Mouse (Mus musculus): ENCODE results near the gene Ascl4. TPM values are rescaled to one million over a fixed set of nuclear protein-coding genes. Genes with fewer than 3 reads are reported as not detected.

Gene Ascl4
- polyA plus RNA-seq, 1 experiment from 2014 or later, result not detected

GRCm38 (mm10) chr10:85929962-85930361 is 2.5 kb downstream of the Ascl4 start:
- no peak overlapping the region for H3K4me2 ChIP-seq (ENCODE audit: low read depth, low read length)
- no peak overlapping the region for H3K9ac ChIP-seq (replicated peaks)
- TF ChIP-seq EP300 (IDR thresholded peaks at IDR 0.05; ENCODE audit: low read depth), result no peak
- TF ChIP-seq CTCF (IDR thresholded peaks at IDR 0.05; ENCODE audit: low read depth), result no peak
- 0 out of 2 replicates have a peak, but pooled peaks cover 4% of the 10 kb centered on the region for H3K4me1 ChIP-seq (ENCODE audit: insufficient read depth)
- peaks cover 26% of the 10 kb centered on the region for H3K27me3 ChIP-seq (ENCODE audit: insufficient read depth, low read length)
- no peak overlapping the region for H3K4me3 ChIP-seq (ENCODE audit: low read depth, low read length)
- no peak overlapping the region for H3K27ac ChIP-seq (ENCODE audit: low read depth)
- 81% methylated on average over 11 of the region's 11 CpGs for WGBS (ENCODE audit: insufficient replicate concordance)
- H3K9me3 ChIP-seq (ENCODE audit: low read length), result no peaks in the 10 kb centered on the region
- ATAC-seq (no peak), DNase-seq (no peak)
- H3K36me3 ChIP-seq (replicated peaks; ENCODE audit: insufficient read depth, low read length), result no peaks in the 10 kb centered on the region

- Histone ChIP-seq H3K4me3 (ENCODE audit: low read depth, low read length) (no peak overlapping the region), H3K9me3 (ENCODE audit: low read length) (no peaks in the 10 kb centered on the region), H3K27me3 (ENCODE audit: insufficient read depth, low read length) (no peaks in the 10 kb centered on the region), H3K36me3 (replicated peaks; ENCODE audit: insufficient read depth, low read length) (peaks cover 43% of the 10 kb centered on the region), H3K4me2 (ENCODE audit: low read depth, low read length) (no peak overlapping the region), H3K9ac (replicated peaks) (no peak overlapping the region), H3K27ac (ENCODE audit: low read depth) (no peak overlapping the region), H3K4me1 (ENCODE audit: insufficient read depth) (no peaks in the 10 kb centered on the region)
- ATAC-seq (no peak), DNase-seq (no peak)
- 89% methylated on average over 6 of the region's 6 CpGs for WGBS (ENCODE audit: insufficient replicate concordance)
- TF ChIP-seq CTCF (IDR thresholded peaks at IDR 0.05; ENCODE audit: low read depth), result no peak
- no peak for TF ChIP-seq EP300 (IDR thresholded peaks at IDR 0.05; ENCODE audit: low read depth)
Observed at GRCm38 (mm10) chr10:85936280-85936965, 8.9 kb downstream of the Ascl4 start.

- Histone ChIP-seq H3K4me1 (ENCODE audit: insufficient read depth) (no peaks in the 10 kb centered on the region; the same call in 1 of the 2 replicates), H3K27me3 (ENCODE audit: insufficient read depth, low read length) (no peaks in the 10 kb centered on the region), H3K36me3 (replicated peaks; ENCODE audit: insufficient read depth, low read length) (peaks cover 79% of the 10 kb centered on the region), H3K4me2 (ENCODE audit: low read depth, low read length) (no peak overlapping the region), H3K27ac (ENCODE audit: low read depth) (no peak overlapping the region), H3K4me3 (ENCODE audit: low read depth, low read length) (no peak overlapping the region), H3K9me3 (ENCODE audit: low read length) (no peaks in the 10 kb centered on the region), H3K9ac (replicated peaks) (no peak overlapping the region)
- no peak for ATAC-seq
- WGBS (ENCODE audit: insufficient replicate concordance), result 92% methylated on average over 8 of the region's 8 CpGs
- TF ChIP-seq CTCF (IDR thresholded peaks at IDR 0.05; ENCODE audit: low read depth) (no peak), EP300 (IDR thresholded peaks at IDR 0.05; ENCODE audit: low read depth) (no peak)
- DNase-seq, result no peak
Observed at GRCm38 (mm10) chr10:85948483-85949196, 21.2 kb downstream of the Ascl4 start.

GRCm38 (mm10) chr10:85951765-85952443 is 24.4 kb downstream of the Ascl4 start:
- no peak overlapping the region for H3K4me2 ChIP-seq (ENCODE audit: low read depth, low read length)
- 67% methylated on average over 6 of the region's 6 CpGs for WGBS (ENCODE audit: insufficient replicate concordance)
- H3K9ac ChIP-seq (replicated peaks), result no peak overlapping the region
- no peak for TF ChIP-seq EP300 (IDR thresholded peaks at IDR 0.05; ENCODE audit: low read depth)
- no peak for TF ChIP-seq CTCF (IDR thresholded peaks at IDR 0.05; ENCODE audit: low read depth)
- H3K27me3 ChIP-seq (ENCODE audit: insufficient read depth, low read length), result no peaks in the 10 kb centered on the region
- H3K27ac ChIP-seq (ENCODE audit: low read depth), result peak overlapping the region; percentile 62; the same call in 1 of the 2 replicates
- DNase-seq (no peak), ATAC-seq (peak; percentile 54; the same call in 1 of the 2 replicates)
- H3K4me3 ChIP-seq (ENCODE audit: low read depth, low read length), result no peak overlapping the region
- peaks cover 4% of the 10 kb centered on the region; the same call in 1 of the 2 replicates for H3K4me1 ChIP-seq (ENCODE audit: insufficient read depth)
- peaks cover 56% of the 10 kb centered on the region for H3K36me3 ChIP-seq (replicated peaks; ENCODE audit: insufficient read depth, low read length)
- H3K9me3 ChIP-seq (ENCODE audit: low read length), result no peaks in the 10 kb centered on the region

- Histone ChIP-seq H3K27me3 (ENCODE audit: insufficient read depth, low read length) (no peaks in the 10 kb centered on the region), H3K4me2 (ENCODE audit: low read depth, low read length) (no peak overlapping the region), H3K27ac (ENCODE audit: low read depth) (no peak overlapping the region), H3K36me3 (replicated peaks; ENCODE audit: insufficient read depth, low read length) (peaks cover 44% of the 10 kb centered on the region), H3K4me1 (ENCODE audit: insufficient read depth) (peaks cover 4% of the 10 kb centered on the region; the same call in 1 of the 2 replicates), H3K4me3 (ENCODE audit: low read depth, low read length) (no peak overlapping the region), H3K9me3 (ENCODE audit: low read length) (no peaks in the 10 kb centered on the region), H3K9ac (replicated peaks) (no peak overlapping the region)
- no peak for DNase-seq
- WGBS (ENCODE audit: insufficient replicate concordance), result 63% methylated on average over 3 of the region's 3 CpGs
- no peak for ATAC-seq
- no peak for TF ChIP-seq EP300 (IDR thresholded peaks at IDR 0.05; ENCODE audit: low read depth)
- TF ChIP-seq CTCF (IDR thresholded peaks at IDR 0.05; ENCODE audit: low read depth), result no peak
Observed at GRCm38 (mm10) chr10:85953401-85953800, 25.9 kb downstream of the Ascl4 start.

- no peak overlapping the region for H3K4me3 ChIP-seq (ENCODE audit: low read depth, low read length)
- ATAC-seq, result no peak
- H3K4me1 ChIP-seq (ENCODE audit: insufficient read depth), result peaks cover 4% of the 10 kb centered on the region; the same call in 1 of the 2 replicates
- peaks cover 34% of the 10 kb centered on the region for H3K36me3 ChIP-seq (replicated peaks; ENCODE audit: insufficient read depth, low read length)
- no peak overlapping the region for H3K9ac ChIP-seq (replicated peaks)
- TF ChIP-seq CTCF (IDR thresholded peaks at IDR 0.05; ENCODE audit: low read depth) (no peak), EP300 (IDR thresholded peaks at IDR 0.05; ENCODE audit: low read depth) (no peak)
- 70% methylated on average over 2 of the region's 2 CpGs for WGBS (ENCODE audit: insufficient replicate concordance)
- no peak overlapping the region for H3K27ac ChIP-seq (ENCODE audit: low read depth)
- no peak overlapping the region for H3K4me2 ChIP-seq (ENCODE audit: low read depth, low read length)
- no peaks in the 10 kb centered on the region for H3K9me3 ChIP-seq (ENCODE audit: low read length)
- no peak for DNase-seq
- no peaks in the 10 kb centered on the region for H3K27me3 ChIP-seq (ENCODE audit: insufficient read depth, low read length)
Observed at GRCm38 (mm10) chr10:85954429-85954828, 26.9 kb downstream of the Ascl4 start.
